Mouse (Mus musculus) heart, embryonic 11.5 days (tissue): ENCODE data around the gene 4930486L24Rik. TPM values are rescaled to one million over a fixed set of nuclear protein-coding genes. Genes with fewer than 3 reads are reported as not detected.

Experiments used
- ATAC-seq: fragments of 200-750 bp; cut with Nextera tagmentation; replicated peaks from 2 replicates; pipeline ENCODE4 v1.8.0; 2017; ENCODE audit warnings: moderate library complexity; ENCODE audit not compliant: insufficient number of reproducible peaks, low FRiP score, low TSS enrichment
- H3K27ac ChIP-seq: fragments of 300-500 bp; sonication (generic); 2 replicates; pipeline ENCODE4 v1.5.1; 2014; ENCODE audit warnings: mild to moderate bottlenecking, low read depth, low read length
- H3K27me3 ChIP-seq: fragments of 300-500 bp; sonication (generic); 2 replicates; pipeline ENCODE4 v1.6.1; 2014; ENCODE audit warnings: mild to moderate bottlenecking, low read length, mixed read lengths; ENCODE audit not compliant: control insufficient read depth, insufficient read depth
- H3K36me3 ChIP-seq: fragments of 300-500 bp; sonication (generic); 2 replicates; pipeline ENCODE4 v1.6.1; 2014; ENCODE audit warnings: mild to moderate bottlenecking, low read length, moderate library complexity, mixed read lengths; ENCODE audit not compliant: control insufficient read depth, insufficient read depth
- H3K4me1 ChIP-seq: fragments of 300-500 bp; sonication (generic); 2 replicates; pipeline ENCODE4 v1.6.1; 2014; ENCODE audit warnings: low read length; ENCODE audit not compliant: control insufficient read depth, insufficient read depth
- H3K4me2 ChIP-seq: fragments of 300-500 bp; sonication (generic); 2 replicates; pipeline ENCODE4 v1.6.1; 2014; ENCODE audit warnings: mild to moderate bottlenecking, moderate library complexity
- H3K4me3 ChIP-seq: fragments of 300-500 bp; sonication (generic); 2 replicates; pipeline ENCODE4 v1.5.1; 2014; ENCODE audit warnings: low read depth, low read length
- H3K9ac ChIP-seq: fragments of 300-500 bp; sonication (generic); 2 replicates; pipeline ENCODE4 v1.6.1; 2014; ENCODE audit warnings: mild to moderate bottlenecking, low read depth, low read length, moderate library complexity
- H3K9me3 ChIP-seq: fragments of 300-500 bp; sonication (generic); replicated peaks from 2 replicates; pipeline ENCODE4 v1.6.1; 2016; ENCODE audit warnings: low read length; ENCODE audit not compliant: control insufficient read depth
- WGBS: fragments of 180-500 bp; shearing (Covaris S2); extraction: QIAGEN DNeasy Blood & Tissue Kit; methylation state at CpG from one replicate; pipeline ENCODE4 v1.1.7; 2014; ENCODE audit not compliant: insufficient replicate concordance; 5-methylcytosine and 5-hydroxymethylcytosine counted together
- polyA plus RNA-seq: library from polyadenylated mRNA; unstranded; fragments of >200 nt; fragmentation: Nextera tagmentation; extraction: Ambion mirVana; gene quantifications from 2 replicates; pipeline ENCODE4 v1.2.1, GENCODE M21; 2014

4930486L24Rik gene
- polyA plus RNA-seq, 1 experiment from 2014 or later, result not detected

GRCm38 (mm10) chr13:60842703-60843102, 21.6 kb downstream of the 4930486L24Rik start:
- WGBS, result 64% methylated on average over 6 of the region's 6 CpGs
- Histone ChIP-seq H3K9me3 (no peaks in the 10 kb centered on the region), H3K27me3 (no peaks in the 10 kb centered on the region)

GRCm38 (mm10) chr13:60839353-60839902, 24.8 kb downstream of the 4930486L24Rik start:
- Histone ChIP-seq H3K36me3 (no peaks in the 10 kb centered on the region), H3K4me2 (no peak overlapping the region), H3K27me3 (no peaks in the 10 kb centered on the region), H3K27ac (no peak overlapping the region), H3K4me1 (no peaks in the 10 kb centered on the region), H3K9me3 (no peaks in the 10 kb centered on the region), H3K9ac (no peak overlapping the region), H3K4me3 (no peak overlapping the region)
- 49% methylated on average over 2 of the region's 2 CpGs for WGBS
- ATAC-seq, result no peak

More at GRCm38 (mm10) chr13:60842703-60843102, 21.6 kb downstream of the 4930486L24Rik start:
- Histone ChIP-seq H3K36me3 (no peaks in the 10 kb centered on the region), H3K4me1 (no peaks in the 10 kb centered on the region), H3K27ac (no peak overlapping the region), H3K9ac (no peak overlapping the region), H3K4me2 (no peak overlapping the region), H3K4me3 (no peak overlapping the region)
- no peak for ATAC-seq

- Histone ChIP-seq H3K36me3 (no peaks in the 10 kb centered on the region), H3K9me3 (no peaks in the 10 kb centered on the region), H3K27ac (no peak overlapping the region), H3K4me1 (no peaks in the 10 kb centered on the region), H3K4me3 (no peak overlapping the region), H3K9ac (no peak overlapping the region), H3K27me3 (no peaks in the 10 kb centered on the region), H3K4me2 (no peak overlapping the region)
- 52% methylated on average over 3 of the region's 3 CpGs for WGBS
- no peak for ATAC-seq
These were observed 38.2 kb downstream of the 4930486L24Rik start for GRCm38 (mm10) chr13:60826052-60826451.

GRCm38 (mm10) chr13:60820486-60821175, 43.6 kb downstream of the 4930486L24Rik start:
- ATAC-seq, result no peak
- H3K9me3 ChIP-seq, result no peaks in the 10 kb centered on the region
- no peaks in the 10 kb centered on the region for H3K4me1 ChIP-seq
- no peaks in the 10 kb centered on the region for H3K36me3 ChIP-seq
- H3K9ac ChIP-seq, result no peak overlapping the region
- H3K4me3 ChIP-seq, result no peak overlapping the region
- no peak overlapping the region for H3K27ac ChIP-seq
- WGBS, result 58% methylated on average over 3 of the region's 3 CpGs
- H3K27me3 ChIP-seq, result no peaks in the 10 kb centered on the region
- H3K4me2 ChIP-seq, result no peak overlapping the region

GRCm38 (mm10) chr13:60819469-60819868, 44.8 kb downstream of the 4930486L24Rik start:
- no peak overlapping the region for H3K4me3 ChIP-seq
- 5% methylated on average over 7 of the region's 7 CpGs for WGBS

GRCm38 (mm10) chr13:60813722-60814121, 50.6 kb downstream of the 4930486L24Rik start:
- H3K9ac ChIP-seq, result no peak overlapping the region
- H3K27ac ChIP-seq, result no peak overlapping the region
- H3K4me3 ChIP-seq, result no peak overlapping the region
- H3K4me2 ChIP-seq, result no peak overlapping the region
- H3K9me3 ChIP-seq, result no peaks in the 10 kb centered on the region
- no peaks in the 10 kb centered on the region for H3K36me3 ChIP-seq
- no peaks in the 10 kb centered on the region for H3K27me3 ChIP-seq
- ATAC-seq, result no peak
- H3K4me1 ChIP-seq, result no peaks in the 10 kb centered on the region
- 54% methylated on average over 1 of the region's 1 CpGs for WGBS

More at GRCm38 (mm10) chr13:60819469-60819868, 44.8 kb downstream of the 4930486L24Rik start:
- Histone ChIP-seq H3K9ac (no peak overlapping the region), H3K4me2 (no peak overlapping the region), H3K9me3 (no peaks in the 10 kb centered on the region), H3K4me1 (no peaks in the 10 kb centered on the region), H3K36me3 (no peaks in the 10 kb centered on the region), H3K27me3 (no peaks in the 10 kb centered on the region), H3K27ac (no peak overlapping the region)
- ATAC-seq, result no peak

- Histone ChIP-seq H3K27ac (no peak overlapping the region), H3K27me3 (no peaks in the 10 kb centered on the region), H3K4me2 (no peak overlapping the region), H3K4me3 (no peak overlapping the region), H3K36me3 (no peaks in the 10 kb centered on the region), H3K9me3 (no peaks in the 10 kb centered on the region), H3K9ac (no peak overlapping the region), H3K4me1 (no peaks in the 10 kb centered on the region)
- WGBS, result 64% methylated on average over 6 of the region's 6 CpGs
- no peak for ATAC-seq
These were observed 51.5 kb downstream of the 4930486L24Rik start for GRCm38 (mm10) chr13:60812768-60813167.

GRCm38 (mm10) chr13:60809690-60810089, 54.6 kb downstream of the 4930486L24Rik start:
- 61% methylated on average over 2 of the region's 2 CpGs for WGBS
- no peaks in the 10 kb centered on the region for H3K4me1 ChIP-seq
- no peak for ATAC-seq

GRCm38 (mm10) chr13:60802749-60803148, 61.5 kb downstream of the 4930486L24Rik start, which contains the start of gene Ctsll3:
Gene Ctsll3 (minus strand): TSS chr13:60802849.
- Histone ChIP-seq H3K4me2 (no peak within 1 kb of the TSS), H3K4me3 (no peak within 1 kb of the TSS), H3K9me3 (no peaks in the 10 kb centered on the region), H3K27me3 (no peaks in the 10 kb centered on the region), H3K4me1 (no peaks in the 10 kb centered on the region), H3K36me3 (no peaks in the 10 kb centered on the region), H3K9ac (no peak within 1 kb of the TSS), H3K27ac (no peak within 1 kb of the TSS)
- no peak for ATAC-seq
- 58% methylated on average over 1 of the region's 1 CpGs for WGBS

More at GRCm38 (mm10) chr13:60809690-60810089, 54.6 kb downstream of the 4930486L24Rik start:
- H3K27ac ChIP-seq, result no peak overlapping the region
- no peaks in the 10 kb centered on the region for H3K27me3 ChIP-seq
- H3K9ac ChIP-seq, result no peak overlapping the region
- no peak overlapping the region for H3K4me3 ChIP-seq
- no peaks in the 10 kb centered on the region for H3K36me3 ChIP-seq
- no peak overlapping the region for H3K4me2 ChIP-seq
- no peaks in the 10 kb centered on the region for H3K9me3 ChIP-seq
